Mouse (Mus musculus) small intestine, adult 2 months (tissue): Measurements from ENCODE around the gene Smc6. TPM values are rescaled to one million over a fixed set of nuclear protein-coding genes. Genes with fewer than 3 reads are reported as not detected.
A peak's percentile ranks its signal among the peaks of the same experiment; 100 is the strongest.

ENCODE experiments used
- H3K27ac ChIP-seq: fragments of 200-500 bp; 2 replicates; pipeline ENCODE4 v1.5.1; 2012; ENCODE audit warnings: low read depth, low read length, control low read depth, inconsistent platforms; ENCODE audit not compliant: insufficient read depth
- H3K27me3 ChIP-seq: fragments of 200-500 bp; 2 replicates; pipeline ENCODE4 v1.6.1; 2012; ENCODE audit warnings: mild to moderate bottlenecking, moderate library complexity, low read length, inconsistent platforms; ENCODE audit not compliant: control insufficient read depth, insufficient read depth
- H3K36me3 ChIP-seq: fragments of 200-500 bp; 2 replicates; pipeline ENCODE4 v1.6.1; 2012; ENCODE audit warnings: mild to moderate bottlenecking, low read length, control low read depth, inconsistent platforms; ENCODE audit not compliant: control insufficient read depth, insufficient read depth
- H3K4me1 ChIP-seq: fragments of 200-500 bp; 2 replicates; pipeline ENCODE4 v1.6.1; 2012; ENCODE audit warnings: low read length, inconsistent platforms, mixed read lengths; ENCODE audit not compliant: control insufficient read depth, insufficient read depth, insufficient read length
- H3K4me3 ChIP-seq: fragments of 200-500 bp; 2 replicates; pipeline ENCODE4 v1.5.1; 2012; ENCODE audit warnings: low read depth, mild to moderate bottlenecking, control low read depth, inconsistent platforms, low read length, moderate library complexity
- CTCF ChIP-seq: fragments of 200-500 bp; IDR thresholded peaks from 2 replicates; pipeline ENCODE4 v1.5.1; 2012; ENCODE audit warnings: low read depth, mild to moderate bottlenecking, control low read depth, inconsistent platforms, low read length, moderate library complexity, mixed read lengths; ENCODE audit not compliant: insufficient replicate concordance, insufficient read length; ENCODE audit errors: extremely low read depth
- POLR2A ChIP-seq: fragments of 200-500 bp; IDR thresholded peaks from 2 replicates; pipeline ENCODE4 v1.6.1; 2012; ENCODE audit warnings: low read depth, mild to moderate bottlenecking, control low read depth, inconsistent platforms, low read length, moderate library complexity
- WGBS: fragments of 180-500 bp; shearing (Covaris S2); methylation state at CpG from one replicate; pipeline ENCODE4 v1.1.7; 2018; 5-methylcytosine and 5-hydroxymethylcytosine counted together
- polyA plus RNA-seq: library from polyadenylated mRNA; depleted of rRNA; stranded (reverse); fragments of >200 nt; gene quantifications from 2 replicates; pipeline ENCODE4 v1.2.3, GENCODE M21; 2012

Smc6 gene
- polyA plus RNA-seq, 1 experiment = 1.4 TPM

DNA sequence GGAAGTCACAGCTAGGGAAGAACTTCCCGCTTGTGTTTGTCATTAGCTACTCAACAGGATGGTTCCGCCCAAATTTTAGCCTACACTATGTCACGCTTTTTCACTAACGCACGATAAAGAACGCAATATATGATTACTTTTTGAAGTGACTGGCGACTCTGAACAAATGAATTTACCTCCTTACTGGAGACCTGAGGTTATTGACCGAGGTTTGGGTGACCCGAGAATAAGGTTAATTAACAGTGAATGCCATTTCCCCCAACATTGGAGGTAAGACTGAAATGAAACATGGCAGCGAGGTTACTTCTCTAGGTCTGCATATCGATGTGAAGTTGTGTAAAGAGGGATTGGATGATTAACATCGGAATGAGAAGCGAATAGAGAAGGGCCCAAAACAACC, 791 bp upstream of the Smc6 start:
- WGBS = under 1% methylated on average over 13 of the region's 13 CpGs
- Histone ChIP-seq H3K36me3 (no peaks in the 10 kb centered on the region), H3K27ac (no peak overlapping the region), H3K27me3 (no peaks in the 10 kb centered on the region), H3K4me1 (peaks cover 3% of the 10 kb centered on the region; the same call in 1 of the 2 replicates), H3K4me3 (peak overlapping the region; percentile 96; the same call in 1 of the 2 replicates)
- no peak for TF ChIP-seq POLR2A
- no peak for TF ChIP-seq CTCF

DNA sequence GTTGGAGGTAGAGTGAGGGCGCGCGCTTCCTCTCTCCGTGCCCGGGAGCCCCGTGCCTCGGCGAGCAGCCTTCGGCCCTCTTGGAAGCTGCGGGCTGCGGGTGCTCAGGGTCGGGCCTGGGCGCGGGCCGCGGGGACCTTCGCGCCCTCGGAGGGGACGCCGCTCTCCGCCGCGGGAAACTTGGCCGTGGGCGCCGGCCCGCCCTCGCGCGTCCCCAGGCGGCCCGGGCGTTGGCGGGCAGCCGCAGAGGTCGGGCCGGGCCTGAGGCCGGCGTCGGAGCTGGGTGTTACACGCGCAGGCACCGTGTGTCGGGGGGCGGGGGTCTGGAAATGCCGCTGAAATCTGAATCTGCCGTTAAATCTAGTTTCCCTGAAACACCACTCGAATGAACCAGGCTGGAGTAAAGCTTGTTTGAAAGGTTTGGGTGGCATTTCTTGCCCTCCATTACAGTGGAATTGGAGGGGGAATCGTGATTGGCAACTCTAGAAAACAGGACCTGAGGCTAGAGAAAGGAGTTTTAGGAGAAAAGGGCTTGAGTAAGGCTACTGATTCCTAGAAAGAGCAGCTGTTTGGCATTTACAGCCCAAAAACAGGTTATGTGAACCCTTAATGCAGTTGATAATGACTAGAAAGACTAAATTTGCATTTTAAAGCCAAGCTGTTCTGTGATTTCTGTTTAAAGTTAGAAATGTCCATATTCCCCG, 748 bp downstream of the Smc6 start:
- Histone ChIP-seq H3K4me3 (peak overlapping the region; percentile 96), H3K4me1 (peaks cover 3% of the 10 kb centered on the region; the same call in 1 of the 2 replicates), H3K36me3 (no peaks in the 10 kb centered on the region), H3K27me3 (no peaks in the 10 kb centered on the region), H3K27ac (peak overlapping the region; percentile 91)
- 1% methylated on average over 49 of the region's 51 CpGs for whole genome bisulfite sequencing
- TF ChIP-seq CTCF (no peak), POLR2A (no peak)

DNA sequence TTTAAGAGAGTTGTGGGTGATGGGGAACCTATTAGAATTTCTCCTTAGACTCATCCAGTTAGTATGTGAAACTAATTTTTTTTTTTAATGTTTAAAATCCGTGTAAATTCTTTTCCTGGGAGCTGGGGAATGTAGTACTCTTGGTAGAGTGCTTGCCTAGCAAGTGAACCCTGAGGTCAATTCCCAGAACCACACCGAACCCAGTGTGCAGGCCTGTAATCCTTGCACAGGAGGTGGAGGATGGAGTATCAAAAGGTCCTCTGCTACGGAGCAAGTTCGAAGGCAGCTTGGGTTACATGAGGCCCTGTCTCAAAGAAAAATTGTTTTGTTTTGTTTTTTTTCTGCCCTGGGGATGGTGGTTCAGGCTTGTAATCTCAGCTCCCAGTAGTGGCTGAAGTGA, 1.3 kb downstream of the Smc6 start:
- Histone ChIP-seq H3K36me3 (peaks cover 2% of the 10 kb centered on the region; the same call in 1 of the 2 replicates), H3K4me1 (peaks cover 3% of the 10 kb centered on the region; the same call in 1 of the 2 replicates), H3K27ac (no peak overlapping the region), H3K4me3 (peak overlapping the region; percentile 54), H3K27me3 (no peaks in the 10 kb centered on the region)
- TF ChIP-seq CTCF (no peak), POLR2A (no peak)
- WGBS = 6% methylated on average over 4 of the region's 4 CpGs

- Histone ChIP-seq H3K4me3 (no peak overlapping the region), H3K36me3 (peaks cover 20% of the 10 kb centered on the region), H3K27me3 (no peaks in the 10 kb centered on the region), H3K27ac (no peak overlapping the region), H3K4me1 (no peaks in the 10 kb centered on the region)
- TF ChIP-seq CTCF (no peak), POLR2A (no peak)
- 86% methylated on average over 4 of the region's 4 CpGs for WGBS
These were observed 6.9 kb downstream of the Smc6 start for GRCm38 (mm10) chr12:11272568-11272967.

DNA sequence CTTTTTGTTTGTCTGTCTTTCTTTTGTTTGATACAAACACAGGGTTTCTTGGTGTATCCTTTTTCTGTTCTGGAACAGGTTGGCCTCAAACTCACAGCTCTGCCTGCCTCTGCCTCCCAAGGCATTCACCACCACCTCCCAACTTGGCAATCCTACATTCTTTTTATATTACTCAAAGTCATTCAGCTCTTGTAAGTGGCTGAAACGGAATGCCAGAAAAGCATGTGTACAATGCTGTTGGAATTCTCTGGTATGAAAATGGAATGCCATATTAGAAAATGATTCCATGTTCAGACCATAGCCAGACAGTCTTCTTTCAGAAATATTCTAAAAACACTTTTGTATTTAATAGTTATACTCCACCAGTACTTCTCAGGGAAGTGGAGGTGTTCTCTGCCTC, 7.5 kb downstream of the Smc6 start:
- H3K27ac ChIP-seq = no peak overlapping the region
- TF ChIP-seq POLR2A (no peak), CTCF (no peak)

GRCm38 (mm10) chr12:11276632-11277031, 10.9 kb downstream of the Smc6 start:
- Histone ChIP-seq H3K4me1 (no peaks in the 10 kb centered on the region), H3K36me3 (peaks cover 32% of the 10 kb centered on the region), H3K27me3 (no peaks in the 10 kb centered on the region), H3K4me3 (no peak overlapping the region), H3K27ac (no peak overlapping the region)
- no peak for TF ChIP-seq CTCF
- no peak for TF ChIP-seq POLR2A
- WGBS = 82% methylated on average over 2 of the region's 2 CpGs

More for the DNA sequence above, 7.5 kb downstream of the Smc6 start:
- Histone ChIP-seq H3K27me3 (no peaks in the 10 kb centered on the region), H3K36me3 (peaks cover 22% of the 10 kb centered on the region), H3K4me1 (no peaks in the 10 kb centered on the region), H3K4me3 (no peak overlapping the region)
- WGBS = 81% methylated on average over 1 of the region's 1 CpGs

GRCm38 (mm10) chr12:11277207-11277606, 11.5 kb downstream of the Smc6 start:
- TF ChIP-seq CTCF (no peak), POLR2A (no peak)
- Histone ChIP-seq H3K27ac (no peak overlapping the region), H3K27me3 (no peaks in the 10 kb centered on the region), H3K4me3 (no peak overlapping the region), H3K4me1 (no peaks in the 10 kb centered on the region), H3K36me3 (peaks cover 31% of the 10 kb centered on the region)
- WGBS = 89% methylated on average over 6 of the region's 6 CpGs
